Mouse (Mus musculus) liver, embryonic 13.5 days (tissue): ENCODE data around the gene Gm30191. TPM values are rescaled to one million over a fixed set of nuclear protein-coding genes. Genes with fewer than 3 reads are reported as not detected.

Experiments
- polyA plus RNA-seq: library from polyadenylated mRNA; unstranded; fragments of >200 nt; fragmentation: Nextera tagmentation; extraction: Ambion mirVana; gene quantifications from 2 replicates; pipeline ENCODE4 v1.2.1, GENCODE M21; 2015

Gm30191 gene
- polyA plus RNA-seq, 1 experiment from 2014 or later = not detected

Other genes with a start within 250 kb of the Gm30191 start
- gene Dhdds, start 246.0 kb upstream of the Gm30191 start, polyA plus RNA-seq = 19.7 and 23.5 TPM in 2 replicates
- 1.8 and 2.0 TPM in 2 replicates for gene Lin28a, start 228.1 kb upstream of the Gm30191 start, polyA plus RNA-seq
- not detected in 2 replicates for gene Zfp683, start 193.1 kb upstream of the Gm30191 start, polyA plus RNA-seq
- gene Crybg2, start 186.1 kb upstream of the Gm30191 start, polyA plus RNA-seq = 0.22 and 0.25 TPM in 2 replicates
- gene Cd52, start 151.9 kb upstream of the Gm30191 start, polyA plus RNA-seq = 24.6 and 27.7 TPM in 2 replicates
- 1.7 and 2.3 TPM in 2 replicates for gene Ubxn11, start 144.4 kb upstream of the Gm30191 start, polyA plus RNA-seq
- gene Sh3bgrl3, start 118.1 kb upstream of the Gm30191 start, polyA plus RNA-seq = 158 and 171 TPM in 2 replicates
- 27.8 and 35.1 TPM in 2 replicates for gene Cep85, start 59.8 kb upstream of the Gm30191 start, polyA plus RNA-seq
- gene Gm7534, start 43.9 kb upstream of the Gm30191 start, polyA plus RNA-seq = not detected in 2 replicates
- gene Catsper4, start 19.6 kb upstream of the Gm30191 start, polyA plus RNA-seq = not detected in 2 replicates
- 0.05 and 0.07 TPM in 2 replicates for gene Cnksr1, start 8.5 kb upstream of the Gm30191 start, polyA plus RNA-seq
- 0.21 and 0.52 TPM in 2 replicates for gene E130218I03Rik, start 3.3 kb upstream of the Gm30191 start, polyA plus RNA-seq
- 10.6 and 11.3 TPM in 2 replicates for gene Zfp593, start 1.3 kb upstream of the Gm30191 start, polyA plus RNA-seq
- 0.61 and 0.83 TPM in 2 replicates for gene Grrp1, start 7.2 kb downstream of the Gm30191 start, polyA plus RNA-seq
- 12.3 and 15.7 TPM in 2 replicates for gene Pdik1l, start 41.0 kb downstream of the Gm30191 start, polyA plus RNA-seq
- 0.14 and 0.24 TPM in 2 replicates for gene Trim63, start 68.2 kb downstream of the Gm30191 start, polyA plus RNA-seq
- gene Slc30a2, start 96.2 kb downstream of the Gm30191 start, polyA plus RNA-seq = not detected in 2 replicates
- 0.15 and 0.18 TPM in 2 replicates for gene Extl1, start 136.9 kb downstream of the Gm30191 start, polyA plus RNA-seq
- gene Pafah2, start 149.4 kb downstream of the Gm30191 start, polyA plus RNA-seq = 3.7 and 5.1 TPM in 2 replicates
- 514 and 581 TPM in 2 replicates for gene Stmn1, start 221.4 kb downstream of the Gm30191 start, polyA plus RNA-seq
- gene Paqr7, start 249.8 kb downstream of the Gm30191 start, polyA plus RNA-seq = 6.5 and 7.4 TPM in 2 replicates